Mouse (Mus musculus) heart, adult 9 months (tissue): ENCODE data around the gene Srsf12.

Source experiments
- DNase-seq, 2 experiments: peaks; one replicate each; pipeline ENCODE4 v3.0.0; 2022; ENCODE audit warnings: low spot score in 2 of 2

The Srsf12 gene

GRCm38 (mm10) chr4:33208881-33209841 is at the start of gene Srsf12:
TSS of gene Srsf12 (plus strand) at chr4:33208991.
- DNase-seq: no peak

DNA sequence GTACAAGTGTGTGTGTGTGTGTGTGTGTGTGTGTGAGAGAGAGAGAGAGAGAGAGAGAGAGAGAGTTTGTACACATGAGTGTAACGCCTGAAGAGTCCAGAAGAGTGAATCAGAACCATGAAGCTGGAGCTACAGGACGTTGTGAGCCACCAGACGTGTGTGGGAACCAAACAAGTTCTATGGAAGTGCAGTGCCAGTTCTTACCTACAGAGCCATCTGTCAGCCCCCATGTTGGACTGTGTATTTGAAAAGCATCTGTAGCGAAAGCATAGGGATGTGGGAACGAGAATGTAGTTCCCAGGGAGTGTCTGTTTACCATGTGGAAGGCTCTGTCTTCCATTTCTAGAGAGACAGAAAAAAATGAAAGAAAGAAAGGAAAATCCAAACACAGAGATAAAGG is 25.3 kb upstream of the Srsf12 start:
- DNase-seq: no peak

DNA sequence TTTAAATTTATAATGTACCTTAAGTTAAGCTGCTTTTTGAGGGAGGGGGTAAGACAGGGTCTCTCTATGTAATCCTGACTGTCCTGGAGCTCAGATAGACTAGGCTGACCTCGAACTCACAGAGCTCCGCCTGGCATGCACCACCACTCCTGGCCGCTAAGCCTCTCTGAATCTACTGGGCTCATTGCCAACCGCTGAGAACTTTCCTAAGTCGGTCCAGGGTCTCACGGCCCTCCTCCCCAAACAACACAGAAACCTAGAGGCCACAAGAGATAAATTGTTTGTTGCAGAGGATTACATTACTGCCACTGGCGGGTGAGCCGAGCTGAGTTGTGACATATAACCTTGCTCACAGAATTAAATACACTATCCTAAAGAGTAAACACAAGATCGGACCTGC is 20.6 kb upstream of the Srsf12 start:
- DNase-seq: peak; percentile 8 to 20

- DNase-seq: peak; percentile 77 to 90
Observed at GRCm38 (mm10) chr4:33188781-33189734, 19.7 kb upstream of the Srsf12 start.

- DNase-seq: no peak
Observed at GRCm38 (mm10) chr4:33189735-33190036, 19.1 kb upstream of the Srsf12 start, which contains the start of gene Pm20d2. TSS of gene Pm20d2 (minus strand) at chr4:33189737.

GRCm38 (mm10) chr4:33198117-33198516 is 10.7 kb upstream of the Srsf12 start:
- DNase-seq: no peak

- peak in 1 of 2 experiments; percentile 14 for DNase-seq
Observed at GRCm38 (mm10) chr4:33204682-33205081, 4.1 kb upstream of the Srsf12 start.

- DNase-seq: no peak
Observed at GRCm38 (mm10) chr4:33207551-33207950, 1.2 kb upstream of the Srsf12 start.

DNA sequence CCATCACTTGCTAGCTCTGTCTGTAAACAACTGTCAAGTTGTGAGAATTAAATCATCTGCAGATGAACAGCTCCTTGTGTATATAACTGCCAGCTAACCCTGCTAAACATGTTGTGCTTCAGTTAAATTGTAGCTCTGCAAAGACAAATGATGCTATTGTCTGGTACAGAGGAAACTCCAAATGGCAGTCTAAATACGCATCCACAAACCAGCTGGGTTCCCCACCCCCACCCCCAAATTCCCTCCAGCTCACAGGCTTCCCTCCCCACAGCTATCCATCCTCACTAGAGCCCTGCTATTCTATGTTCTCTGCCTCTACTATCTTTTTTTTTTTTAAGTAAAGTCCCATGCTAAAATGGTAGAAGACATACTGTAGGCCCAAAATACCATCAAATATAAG is 13.1 kb downstream of the Srsf12 start:
- DNase-seq: no peak

DNA sequence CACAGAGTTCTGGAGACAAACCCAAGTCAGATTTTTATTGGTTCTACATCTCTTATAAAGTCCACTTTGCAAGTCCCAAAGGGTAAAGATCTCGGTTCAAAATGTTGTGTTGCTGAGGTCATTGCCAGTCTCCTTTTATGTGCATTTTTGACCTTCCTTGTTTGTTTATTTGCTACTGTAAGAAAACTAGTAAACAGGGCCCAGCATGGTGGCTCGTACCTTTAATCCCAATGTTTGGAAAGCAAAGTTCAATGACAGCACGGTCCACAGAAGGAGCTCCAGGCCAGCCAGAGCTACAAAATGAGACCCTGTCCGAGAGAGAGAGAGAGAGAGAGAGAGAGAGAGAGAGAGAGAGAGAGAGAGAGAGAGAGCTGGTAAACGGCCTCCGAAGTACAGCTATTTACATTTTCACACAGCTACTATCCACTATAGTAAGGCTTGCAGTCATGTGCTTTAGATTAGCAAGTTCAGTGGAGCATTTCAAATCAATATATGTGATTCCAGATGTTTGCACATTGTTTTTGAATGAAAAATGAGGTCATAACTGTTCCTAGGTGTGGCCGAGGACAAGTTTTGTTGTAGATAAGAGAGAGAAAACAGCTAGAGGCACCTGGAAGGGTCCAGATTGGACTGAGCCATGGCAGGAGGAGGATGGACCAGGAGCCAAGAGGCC is 15.3 kb downstream of the Srsf12 start:
- DNase-seq: no peak

GRCm38 (mm10) chr4:33227164-33227563 is 18.4 kb downstream of the Srsf12 start:
- no peak for DNase-seq

DNA sequence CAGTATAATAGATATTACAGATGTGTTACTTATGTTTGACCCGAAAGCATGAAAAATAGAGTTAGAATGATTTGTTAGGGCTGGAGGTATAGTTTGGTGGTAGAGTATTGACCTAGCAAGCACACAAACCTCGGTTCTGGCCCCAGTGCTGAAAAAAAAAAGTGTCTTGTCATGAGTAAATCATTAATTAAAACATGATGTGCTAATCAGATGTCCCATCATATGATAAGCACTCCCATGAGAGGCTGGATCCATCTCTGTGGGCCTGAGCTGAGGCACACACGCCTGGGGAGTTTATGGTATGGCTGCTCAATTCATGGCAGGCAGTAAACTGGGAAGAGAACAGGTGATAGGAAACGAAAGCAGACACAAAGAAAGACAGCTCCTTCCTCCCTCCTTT is 20.8 kb downstream of the Srsf12 start:
- DNase-seq: no peak

DNA sequence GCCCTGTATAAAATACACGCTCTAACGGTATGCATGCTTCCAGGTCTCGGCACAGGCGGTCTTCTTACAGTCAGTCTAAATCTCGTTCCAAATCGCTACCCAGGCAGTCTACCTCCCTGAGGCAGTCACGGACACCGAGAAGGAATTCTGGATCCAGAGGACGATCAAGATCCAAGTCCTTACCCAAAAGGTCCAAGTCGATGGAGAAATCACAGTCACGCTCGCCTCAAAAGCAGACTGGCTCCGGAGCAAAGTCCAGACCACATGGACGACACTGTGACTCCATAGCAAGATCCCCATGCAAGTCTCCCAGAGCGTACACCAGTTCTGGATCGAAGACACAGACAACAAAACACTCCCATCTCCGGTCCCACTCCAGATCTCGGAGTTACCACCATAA is 22.1 kb downstream of the Srsf12 start:
- DNase-seq: no peak

DNA sequence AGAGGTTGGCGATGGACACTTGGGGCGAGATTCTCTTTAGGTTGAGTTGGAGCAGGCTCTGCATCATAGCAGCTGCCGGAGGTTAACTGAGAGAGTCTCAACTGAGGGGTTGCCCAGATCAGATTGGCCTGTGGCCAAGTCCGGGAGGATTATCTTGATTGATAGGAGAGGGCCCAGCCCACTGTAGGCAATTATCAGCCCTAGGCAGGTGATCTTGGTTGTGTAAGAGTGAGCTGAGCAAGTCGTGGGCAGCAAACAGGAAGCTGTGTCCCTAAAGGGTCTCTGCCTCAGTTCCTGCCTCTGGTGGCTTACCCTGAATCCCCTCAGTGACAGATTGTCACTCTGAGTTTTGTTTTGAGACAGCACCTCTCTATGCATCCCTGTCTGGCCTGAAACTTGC is 33.7 kb downstream of the Srsf12 start:
- no peak for DNase-seq

- DNase-seq: no peak
Observed at GRCm38 (mm10) chr4:33243016-33243758, 34.4 kb downstream of the Srsf12 start.

- no peak for DNase-seq
Observed at GRCm38 (mm10) chr4:33243921-33244320, 35.1 kb downstream of the Srsf12 start.

DNA sequence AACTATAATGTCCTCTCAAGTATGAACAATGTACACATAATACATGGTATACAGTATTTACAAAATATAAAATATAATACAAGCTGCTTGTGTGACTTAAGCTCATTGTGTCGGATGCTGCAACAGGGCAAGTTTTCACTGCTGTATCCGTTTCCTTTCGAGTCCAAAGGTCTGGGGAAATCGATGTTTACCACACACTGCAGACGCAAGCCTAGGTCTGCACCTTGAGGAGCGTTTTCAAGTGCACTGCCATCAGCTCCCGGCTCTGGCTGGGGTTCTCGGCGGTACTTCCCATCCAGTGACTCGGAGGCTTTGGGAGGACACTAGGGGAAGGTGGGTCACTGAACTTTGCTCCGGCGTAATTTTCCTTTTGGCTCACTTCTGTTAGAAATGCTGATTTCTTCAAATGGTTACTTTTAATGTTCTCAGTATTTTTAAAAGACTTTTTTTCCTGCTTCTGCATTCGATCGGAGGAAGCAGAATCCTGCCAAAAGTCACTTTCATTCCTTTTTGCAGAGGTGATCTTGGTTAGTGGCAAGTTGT is 37.1 kb downstream of the Srsf12 start:
- DNase-seq: no peak

- DNase-seq: peak; percentile 98
Observed at GRCm38 (mm10) chr4:33247479-33248053, 38.8 kb downstream of the Srsf12 start.

DNA sequence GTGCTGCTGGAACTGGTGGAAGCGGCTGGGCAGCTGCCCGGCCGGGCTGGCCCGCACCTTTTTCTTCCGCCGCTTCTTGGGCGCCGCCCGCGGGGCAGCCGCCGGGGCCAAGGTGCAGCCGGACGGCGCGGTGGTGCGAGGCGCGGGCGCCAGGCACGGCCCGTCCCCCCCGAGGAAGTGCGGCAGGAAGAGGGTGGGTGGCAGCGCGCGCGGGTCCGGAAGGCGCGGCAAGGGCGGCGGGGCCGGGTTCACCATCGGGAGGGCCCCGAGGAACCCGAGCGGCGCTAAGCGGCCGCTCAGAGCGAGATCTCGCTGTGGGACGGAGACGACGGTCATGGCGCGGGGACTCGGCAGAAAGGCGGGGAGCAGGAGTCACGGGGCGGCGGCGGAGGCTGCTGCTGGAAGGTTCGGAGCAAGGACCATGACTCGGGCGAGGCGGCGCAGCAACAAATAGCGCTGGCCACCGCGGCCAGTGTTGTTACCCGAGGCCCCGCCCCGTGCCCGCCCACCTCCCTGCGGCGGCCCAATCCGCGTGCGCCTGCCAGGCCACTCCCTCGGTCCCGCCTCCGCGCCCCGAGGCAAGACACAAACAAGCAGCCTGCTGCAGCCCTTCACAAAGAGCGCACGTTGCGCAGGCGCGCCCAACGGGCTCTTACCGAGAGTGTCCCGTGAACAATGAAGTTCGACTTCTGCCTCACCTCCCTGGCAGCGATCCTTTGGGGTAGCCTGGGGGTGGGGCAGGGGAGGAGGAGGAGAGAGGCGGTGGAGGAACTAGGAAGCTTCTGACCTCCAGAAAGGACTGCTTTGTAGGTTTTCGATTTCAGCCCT is 39.5 kb downstream of the Srsf12 start:
- DNase-seq: peak; percentile 98 to 99

DNA sequence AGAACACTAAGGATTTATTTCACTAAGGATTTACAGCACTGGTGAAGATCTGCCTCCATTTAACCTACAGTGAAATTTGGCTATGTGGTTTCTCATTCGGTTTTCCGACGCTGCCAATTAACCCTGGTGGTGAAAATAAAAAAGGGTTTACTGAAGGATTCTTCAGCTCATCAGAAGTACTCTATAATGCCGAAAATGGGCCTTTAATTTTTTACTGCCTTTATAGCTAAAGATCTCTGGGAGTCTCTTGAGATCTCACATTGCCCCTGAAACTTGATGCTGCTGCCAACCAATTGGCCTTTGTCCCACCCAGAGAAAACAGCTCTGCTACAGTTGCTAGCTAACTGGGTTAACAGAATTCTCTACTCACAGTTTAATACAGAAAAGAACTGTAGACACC is 40.1 kb downstream of the Srsf12 start:
- no peak for DNase-seq
